Mouse (Mus musculus): Measurements from ENCODE around the gene Nkapd1.

Gene Nkapd1

DNA sequence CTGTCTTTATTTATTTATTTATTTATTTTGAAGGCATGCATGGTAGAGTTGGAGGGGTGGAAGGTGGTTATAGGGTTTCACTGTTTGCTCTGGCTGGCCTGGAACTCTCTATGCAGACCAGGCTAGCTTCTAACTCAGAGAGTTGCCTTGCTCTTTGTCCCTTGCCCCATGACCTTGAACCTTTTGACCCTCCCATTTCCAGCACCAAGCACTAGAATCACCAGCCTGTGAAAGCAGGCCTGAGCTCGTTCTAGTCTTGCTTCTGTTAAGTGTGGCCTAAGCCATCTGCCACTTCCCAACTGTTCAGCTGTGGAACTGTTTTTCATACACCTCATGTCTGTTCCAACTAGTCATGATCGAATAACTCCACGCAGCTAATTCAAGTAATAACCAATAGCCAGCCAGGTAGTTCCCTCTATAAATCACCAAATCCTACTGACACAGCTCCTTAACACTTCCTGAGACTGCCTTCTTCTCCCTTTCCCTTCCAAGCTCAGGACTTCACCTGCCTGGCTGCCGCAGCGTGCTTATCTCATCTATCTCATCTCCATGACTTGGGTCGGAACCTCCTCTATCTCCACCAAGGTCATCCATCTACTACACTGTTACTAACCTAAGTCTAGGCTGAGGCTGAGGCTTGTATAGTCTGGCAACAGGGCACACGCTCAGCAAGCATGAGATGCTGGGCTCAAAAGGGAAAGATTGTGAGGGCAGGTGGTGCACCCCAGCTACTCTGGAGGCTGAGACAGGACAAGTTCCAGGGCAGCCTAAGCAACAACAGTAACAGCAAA, 15.0 kb downstream of the Nkapd1 start:
- DNase-seq (ENCODE audit: low read depth, low spot score), result no peak

DNA sequence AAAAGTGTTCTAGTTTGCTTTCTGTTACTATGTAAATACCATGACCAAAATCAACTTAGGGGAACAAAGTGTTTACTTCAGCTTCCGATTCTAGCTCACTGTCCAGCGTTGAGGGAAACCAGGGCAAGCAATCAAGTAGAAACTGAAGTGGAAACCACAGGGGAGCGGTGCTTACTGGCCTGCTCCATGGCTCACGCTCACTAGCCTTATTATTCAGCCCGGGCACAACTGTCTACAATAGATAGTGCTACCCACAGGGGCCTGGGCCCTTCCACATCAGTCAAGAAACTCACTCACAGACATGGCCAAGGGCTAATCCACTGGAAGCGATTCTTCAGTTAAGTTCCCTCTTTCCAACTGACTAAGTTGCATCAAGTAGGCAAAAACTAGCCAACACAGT, 15.7 kb downstream of the Nkapd1 start:
- no peak for DNase-seq (ENCODE audit: low read depth, low spot score)

DNA sequence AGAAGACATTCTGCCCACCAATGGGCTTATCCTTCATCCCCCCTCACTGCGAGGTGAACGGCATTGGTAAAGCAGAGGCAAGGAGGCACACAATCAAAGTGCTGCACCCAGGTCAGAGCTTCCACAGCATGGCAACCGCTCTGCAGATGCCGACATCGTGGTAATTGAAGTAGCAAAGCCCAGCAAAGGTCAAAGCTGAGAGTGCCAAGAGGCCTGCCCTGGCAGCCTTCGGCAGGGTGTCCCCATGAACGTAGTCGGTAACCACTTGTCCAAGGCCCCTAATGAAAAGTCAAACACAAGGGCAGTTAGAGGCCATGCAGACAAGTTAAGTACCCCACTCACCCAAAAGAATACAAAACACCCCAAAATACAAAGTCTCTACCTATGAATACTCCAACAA, 20.3 kb downstream of the Nkapd1 start:
- peak; percentile 64 for DNase-seq (ENCODE audit: low read depth, low spot score)

DNA sequence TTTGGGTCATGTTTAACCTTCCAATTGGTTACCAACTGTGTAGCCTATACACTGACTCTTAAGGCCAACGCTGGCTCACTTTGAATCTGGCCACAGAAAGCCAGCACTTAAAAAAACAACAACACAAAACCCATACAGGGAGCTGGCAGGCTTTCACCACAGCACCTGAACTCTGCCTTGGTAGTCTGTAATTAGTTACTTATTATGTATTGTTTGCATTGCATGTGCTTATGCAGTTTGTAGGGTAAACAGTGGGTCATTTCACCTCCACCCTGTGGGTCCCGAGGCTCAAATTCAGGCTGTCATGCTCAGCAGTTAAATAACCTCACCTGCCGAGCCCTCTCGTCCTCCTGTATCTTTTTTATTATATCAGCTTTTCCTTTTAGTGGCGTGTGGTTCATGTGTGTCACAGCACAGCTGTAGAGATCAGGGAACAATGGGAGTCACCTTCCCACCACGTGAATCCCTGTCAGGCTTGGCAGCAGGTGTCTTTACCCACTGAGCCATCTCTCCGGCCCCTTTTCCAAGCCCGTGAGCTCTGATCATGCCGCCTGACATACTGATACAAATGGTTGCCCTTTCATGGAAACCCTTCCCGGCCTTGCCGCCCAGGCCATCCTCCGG, 22.4 kb downstream of the Nkapd1 start:
- DNase-seq (ENCODE audit: low read depth, low spot score), result no peak

DNA sequence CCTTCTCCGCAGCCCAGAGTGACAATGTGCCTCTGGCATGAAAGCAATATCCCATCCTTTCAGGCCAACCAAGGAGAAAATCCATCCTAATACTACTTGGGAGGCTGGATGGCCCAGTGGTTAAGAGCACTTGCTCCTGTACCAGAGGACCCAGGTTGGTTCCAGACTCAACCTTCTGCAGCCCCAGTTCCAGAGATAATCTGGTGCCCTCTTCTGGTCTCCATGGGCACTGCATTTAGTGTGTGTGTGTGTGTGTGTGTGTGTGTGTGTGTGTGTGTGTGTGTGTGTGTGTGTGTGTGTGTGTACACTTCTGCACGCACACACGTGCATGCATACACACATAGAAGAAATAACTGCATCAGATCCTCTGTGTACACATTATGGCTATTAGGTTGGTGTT, 23.7 kb downstream of the Nkapd1 start:
- no peak for DNase-seq (ENCODE audit: low read depth, low spot score)

DNA sequence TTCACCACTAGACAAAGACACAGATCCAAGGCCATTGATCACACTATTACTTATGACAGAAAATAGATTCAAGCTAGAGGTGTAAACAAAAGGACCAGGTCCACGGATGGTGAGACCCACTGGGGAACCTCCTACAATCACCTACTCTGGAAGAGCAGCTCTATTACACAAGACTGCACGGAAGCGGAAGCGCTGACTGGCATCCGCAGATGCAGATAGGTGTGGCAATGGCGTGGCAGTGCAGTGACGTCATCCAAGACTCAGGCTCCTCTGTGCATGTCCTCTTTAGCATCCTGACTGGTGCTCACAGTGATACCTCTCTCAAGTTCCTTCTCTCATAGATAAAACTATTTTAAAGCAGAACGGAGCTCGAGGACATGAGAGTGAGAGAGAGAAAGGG, 24.3 kb downstream of the Nkapd1 start:
- DNase-seq (ENCODE audit: low read depth, low spot score), result no peak

DNA sequence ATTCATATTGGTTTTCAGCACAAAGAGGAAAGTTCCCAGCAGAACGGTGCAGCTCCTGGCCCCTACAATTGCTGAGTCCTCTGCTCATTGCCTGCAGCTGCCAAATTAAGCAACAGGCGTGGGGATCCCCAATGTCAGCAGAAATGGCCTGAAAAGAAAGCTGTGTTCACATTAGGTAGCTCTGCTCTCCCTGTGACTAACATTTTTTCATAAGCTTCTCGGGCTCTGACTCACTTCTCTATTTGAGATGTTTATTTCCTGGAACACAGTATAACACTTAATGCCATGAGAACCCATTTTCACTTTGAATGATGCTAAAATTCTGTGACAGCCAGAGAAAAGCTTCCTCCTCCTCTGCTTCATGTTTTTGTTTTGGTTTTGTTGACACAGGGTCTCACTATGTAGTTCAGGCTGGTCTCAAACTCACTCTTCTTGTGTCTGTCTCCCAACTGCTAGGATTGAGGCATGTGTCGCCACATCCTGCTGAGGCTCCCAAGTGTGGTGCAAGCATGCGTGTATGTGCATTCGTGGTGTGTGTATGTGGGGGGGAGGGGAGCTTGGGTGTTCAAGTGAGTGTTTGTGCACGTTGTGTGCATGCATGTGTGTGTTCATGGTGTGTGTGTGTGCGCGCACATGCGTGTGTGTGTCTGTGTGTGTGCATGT, 26.3 kb downstream of the Nkapd1 start:
- DNase-seq (ENCODE audit: low read depth, low spot score), result peak; percentile 43

DNA sequence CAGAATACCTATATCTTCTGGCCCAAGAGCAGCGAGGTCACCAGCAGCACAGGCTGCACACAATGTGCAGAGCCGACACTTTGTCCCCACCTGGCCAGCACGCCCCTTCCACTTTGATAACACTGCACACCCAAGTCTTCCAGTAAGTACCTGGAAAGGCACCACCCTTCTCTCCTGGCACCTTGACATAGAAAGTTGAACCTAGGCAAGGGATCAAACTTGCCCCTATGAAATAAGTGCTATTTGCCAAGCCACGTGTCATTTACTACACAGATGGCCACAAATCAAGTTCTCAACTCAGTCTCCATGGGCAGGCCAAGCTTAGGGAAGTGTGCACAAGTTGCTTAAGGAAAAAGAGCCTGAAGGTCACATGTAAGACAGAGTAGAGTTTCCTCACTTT, 30.3 kb downstream of the Nkapd1 start:
- no peak for DNase-seq (ENCODE audit: low read depth, low spot score)

DNA sequence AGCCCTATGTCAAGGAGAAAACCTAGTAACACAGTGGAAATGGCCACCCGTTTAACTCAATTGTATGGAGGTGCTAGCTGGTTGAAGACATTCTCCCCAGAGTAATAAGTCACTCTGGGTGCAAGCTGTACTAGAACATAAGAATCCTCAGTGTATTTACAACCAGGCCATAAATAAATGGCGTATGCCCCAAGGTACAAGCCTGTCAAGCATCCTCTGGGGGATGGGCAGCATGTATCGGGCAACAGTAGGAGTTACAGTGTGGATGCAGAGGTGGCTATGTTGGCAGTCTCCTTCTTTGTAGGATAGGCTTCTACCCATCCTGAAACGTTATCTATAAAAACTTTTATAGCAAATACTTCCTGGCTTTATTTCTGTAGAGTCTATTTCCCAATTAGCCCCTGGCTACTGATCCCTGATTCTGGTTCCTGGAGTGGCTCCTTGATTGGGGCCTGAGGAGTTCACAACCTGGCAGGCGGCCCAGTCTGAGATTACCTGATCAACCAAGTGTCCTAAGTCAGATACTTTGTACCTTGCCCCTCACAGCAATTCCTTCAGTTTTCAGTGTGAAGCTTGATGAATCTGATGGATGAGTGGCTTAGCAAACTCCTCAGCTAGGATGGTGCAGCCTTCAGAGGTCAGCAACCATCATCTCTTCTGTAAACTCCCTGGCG, 32.0 kb downstream of the Nkapd1 start:
- DNase-seq (ENCODE audit: low read depth, low spot score), result no peak

DNA sequence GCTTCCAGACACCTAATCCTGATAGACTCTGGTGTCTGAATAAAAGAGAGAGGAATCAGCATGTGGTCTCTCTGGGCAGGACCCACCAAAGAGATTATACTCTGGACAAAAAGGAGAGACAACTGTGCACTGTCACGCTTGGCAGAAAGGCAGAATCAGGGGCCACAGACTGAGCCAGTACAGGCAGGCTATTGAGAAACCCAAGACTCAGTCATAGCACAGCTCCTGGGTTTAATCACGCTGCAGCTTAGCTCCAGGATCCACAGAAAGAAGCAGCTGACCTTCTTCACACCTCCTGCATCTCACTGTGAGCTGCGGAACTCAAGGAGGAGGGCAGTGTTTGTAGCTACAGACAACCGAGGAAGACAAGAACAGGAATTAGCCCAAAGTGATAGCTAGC, 36.9 kb downstream of the Nkapd1 start:
- no peak for DNase-seq (ENCODE audit: low read depth, low spot score)

DNA sequence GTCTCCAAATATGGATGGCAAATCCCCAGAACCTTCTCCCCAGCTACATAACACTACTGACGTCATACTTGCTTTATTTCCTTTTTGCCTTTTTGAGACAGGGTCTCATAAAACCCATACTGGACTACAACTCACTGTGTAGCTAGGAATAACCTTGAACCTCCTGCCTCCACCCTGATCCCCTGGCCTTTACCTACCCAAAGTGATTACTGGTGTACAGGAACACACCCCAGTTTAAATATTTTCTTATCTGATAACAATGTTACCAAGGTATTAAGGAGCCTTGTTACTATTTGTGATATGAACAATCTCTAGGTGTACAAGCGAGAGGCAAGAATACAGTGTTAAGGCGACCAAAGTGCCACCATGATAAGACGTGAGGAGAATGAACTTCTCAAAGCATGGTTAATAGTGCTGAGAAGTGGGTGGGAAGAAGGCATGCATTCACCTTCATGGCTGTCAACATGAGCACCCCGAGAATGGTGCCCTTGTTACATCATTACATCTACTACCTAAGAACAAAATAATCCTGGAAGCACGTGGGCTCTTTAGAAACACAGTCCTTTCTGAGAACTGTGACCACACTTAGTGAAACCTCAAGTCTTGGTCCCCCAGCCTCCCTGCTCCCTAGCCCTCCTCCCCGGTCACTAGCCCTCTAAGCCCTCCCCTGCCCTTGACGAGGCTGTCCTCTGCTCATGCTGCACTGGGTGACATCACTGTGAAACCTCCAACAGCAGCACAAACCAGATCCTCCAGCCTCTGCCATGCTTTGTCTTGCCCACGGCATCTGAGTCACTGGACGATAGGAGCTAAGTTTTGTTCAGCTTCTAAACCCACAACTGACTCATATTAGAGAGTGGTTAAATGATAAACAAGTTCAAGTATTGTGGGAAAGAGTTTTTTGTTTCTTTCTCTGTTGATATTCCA, 47.4 kb downstream of the Nkapd1 start:
- DNase-seq (ENCODE audit: low read depth, low spot score), result no peak

DNA sequence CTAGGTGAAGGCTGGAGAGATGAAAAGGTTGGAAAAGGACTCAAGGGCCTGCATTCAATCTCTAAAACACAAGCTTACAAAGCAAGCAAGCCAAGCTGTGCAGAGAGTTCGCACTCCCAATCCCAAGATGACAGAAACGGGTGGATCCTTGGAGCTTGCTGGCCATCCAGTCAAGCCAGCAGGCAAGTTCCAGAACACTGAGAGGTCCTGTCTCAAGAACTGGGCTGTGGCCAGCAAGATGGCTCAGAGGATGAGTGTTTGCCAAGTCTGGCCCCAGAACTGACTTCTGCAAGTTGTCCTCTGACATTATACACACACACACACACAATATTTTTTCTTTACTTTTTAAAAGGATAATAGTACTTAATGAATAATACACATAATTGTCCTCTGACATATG, 49.4 kb downstream of the Nkapd1 start:
- DNase-seq (ENCODE audit: low read depth, low spot score), result peak; percentile 62

DNA sequence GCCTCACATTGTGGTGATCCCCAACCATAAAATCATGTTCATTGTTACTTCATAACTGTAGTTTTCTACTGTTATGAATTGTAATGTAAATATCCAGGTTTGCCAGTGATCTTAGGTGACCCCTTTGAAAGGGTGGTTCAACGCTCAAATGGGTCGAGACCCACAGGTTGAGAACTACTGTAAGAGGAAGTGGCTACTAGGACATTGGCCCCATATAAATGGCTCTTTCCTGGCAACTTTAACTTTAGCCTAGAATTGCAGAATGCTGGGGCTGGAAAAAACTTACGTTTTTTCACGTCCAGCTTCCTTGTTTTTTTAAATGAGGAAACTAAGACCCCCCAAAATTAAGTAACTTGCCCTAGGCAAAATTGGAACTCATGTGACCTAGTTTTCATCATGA, 49.9 kb downstream of the Nkapd1 start:
- DNase-seq (ENCODE audit: low read depth, low spot score), result no peak

DNA sequence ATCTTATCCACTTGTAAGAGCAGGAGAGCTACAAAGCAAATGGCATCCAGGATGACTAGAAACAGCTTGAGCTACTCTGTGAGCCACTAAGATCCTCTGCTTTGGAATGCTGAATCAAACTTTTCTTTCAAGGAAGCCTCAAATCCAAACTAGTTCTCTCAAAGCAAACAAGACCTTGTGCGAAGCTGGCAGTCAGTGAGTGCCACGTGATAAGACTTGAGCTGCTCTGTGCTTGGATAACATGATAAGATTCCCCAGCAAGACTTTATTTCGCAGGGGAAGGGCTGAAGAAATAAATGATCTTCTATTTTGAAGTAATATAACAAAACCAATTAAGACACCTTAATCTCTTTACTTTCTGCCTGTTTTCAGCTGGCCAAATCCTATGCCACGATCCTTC, 51.3 kb downstream of the Nkapd1 start:
- no peak for DNase-seq (ENCODE audit: low read depth, low spot score)

DNA sequence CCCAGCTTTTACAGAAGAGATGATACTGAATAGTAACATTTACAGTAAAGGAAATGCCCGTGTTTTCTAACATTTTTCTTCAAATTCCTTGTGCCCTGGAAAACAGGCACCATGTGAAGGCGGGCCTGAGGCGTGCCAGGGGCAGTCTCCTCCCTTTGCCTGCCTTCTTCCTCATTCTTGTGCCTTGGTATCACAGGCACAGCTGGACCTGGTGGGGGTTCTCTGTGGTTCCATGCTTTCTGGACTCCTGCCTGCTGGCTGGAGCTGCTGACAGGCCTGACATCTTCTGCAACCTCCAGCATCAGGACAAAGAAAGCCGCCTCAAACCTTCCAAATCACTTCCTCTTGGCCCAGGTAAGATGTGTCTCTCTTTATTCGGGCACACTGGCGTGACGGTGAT, 52.1 kb downstream of the Nkapd1 start:
- no peak for DNase-seq (ENCODE audit: low read depth, low spot score)

DNA sequence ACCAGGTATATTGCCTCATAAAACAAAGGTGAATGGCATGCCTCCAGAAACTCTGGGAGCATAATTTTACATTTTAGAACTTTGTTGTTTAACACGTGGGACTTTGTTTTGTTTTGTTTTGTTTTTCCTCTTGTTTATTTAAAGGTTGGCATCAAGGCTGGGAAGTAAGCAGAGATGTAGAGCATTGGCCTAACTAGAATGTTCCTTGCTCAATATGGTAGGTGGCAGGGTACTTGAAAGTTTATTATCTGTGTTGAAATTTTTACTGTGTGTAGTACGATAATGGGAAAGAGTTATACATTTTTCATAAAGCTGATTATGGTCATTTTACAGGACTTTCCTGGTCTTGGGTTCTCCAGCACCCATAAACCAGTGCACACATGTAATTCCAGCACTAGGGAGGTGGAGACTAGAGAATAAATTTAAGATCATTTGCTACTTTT, 55.3 kb downstream of the Nkapd1 start:
- DNase-seq (ENCODE audit: low read depth, low spot score), result no peak

DNA sequence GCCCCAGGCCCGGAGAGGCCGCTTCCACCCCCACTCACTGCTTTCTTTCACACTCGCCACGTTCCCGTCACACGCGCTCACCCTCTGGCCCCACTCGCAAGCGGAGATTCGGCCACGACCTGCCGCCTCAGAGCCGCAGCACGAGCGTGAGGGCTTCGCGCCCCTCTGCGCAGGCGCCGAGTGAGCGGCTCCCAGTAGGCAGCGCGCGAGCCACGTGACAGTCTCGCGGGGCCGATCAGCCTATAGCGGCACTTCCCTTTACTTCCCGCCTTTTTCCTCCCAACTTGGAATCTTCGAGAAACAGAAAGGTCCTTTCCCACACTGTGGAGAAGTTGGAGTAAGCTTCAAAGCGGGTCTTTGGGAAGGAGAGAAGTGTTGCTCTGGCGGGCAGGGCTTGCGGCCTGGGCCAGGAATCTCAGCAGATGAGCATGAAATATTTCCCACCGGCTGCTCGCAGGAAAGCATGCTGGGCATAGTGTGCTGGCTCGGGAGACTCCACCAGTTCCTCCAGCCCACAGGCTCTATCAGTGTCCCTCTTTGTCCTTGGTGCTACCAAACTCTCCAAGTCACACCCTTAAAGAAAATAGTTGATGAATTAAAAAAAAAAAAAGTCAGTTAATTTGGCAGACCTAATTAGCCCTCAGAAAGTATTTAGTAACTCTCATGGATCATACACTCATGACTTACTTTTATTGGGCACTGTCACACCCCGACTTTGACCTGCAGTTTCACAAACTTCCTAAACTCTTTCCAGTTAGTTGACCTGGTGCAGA, 55.9 kb downstream of the Nkapd1 start, which contains the start of gene Tex12:
TSS of gene Tex12 (minus strand) at position 181 of the 773 bp plus-strand sequence.
- no peak for DNase-seq (ENCODE audit: low read depth, low spot score)
